Mouse (Mus musculus) B cell, adult 67 days (primary cell): ENCODE data around the gene Nosip. TPM values are rescaled to one million over a fixed set of nuclear protein-coding genes. Genes with fewer than 3 reads are reported as not detected.

ENCODE experiments used
- total RNA-seq, 2 experiments: library from RNA; stranded (reverse); gene quantifications; 4 replicates each; pipeline ENCODE4 v1.2.4; 2023

Nosip gene
- total RNA-seq = 10 to 100 TPM; 65.6 to 78.2 TPM

GRCm38 (mm10) chr7:45062239-45062835 is at the start of gene Nosip, which contains the start of gene Prrg2:
Gene Nosip (plus strand): TSS chr7:45062429.
Gene Prrg2 (minus strand): TSS chr7:45062677.

DNA sequence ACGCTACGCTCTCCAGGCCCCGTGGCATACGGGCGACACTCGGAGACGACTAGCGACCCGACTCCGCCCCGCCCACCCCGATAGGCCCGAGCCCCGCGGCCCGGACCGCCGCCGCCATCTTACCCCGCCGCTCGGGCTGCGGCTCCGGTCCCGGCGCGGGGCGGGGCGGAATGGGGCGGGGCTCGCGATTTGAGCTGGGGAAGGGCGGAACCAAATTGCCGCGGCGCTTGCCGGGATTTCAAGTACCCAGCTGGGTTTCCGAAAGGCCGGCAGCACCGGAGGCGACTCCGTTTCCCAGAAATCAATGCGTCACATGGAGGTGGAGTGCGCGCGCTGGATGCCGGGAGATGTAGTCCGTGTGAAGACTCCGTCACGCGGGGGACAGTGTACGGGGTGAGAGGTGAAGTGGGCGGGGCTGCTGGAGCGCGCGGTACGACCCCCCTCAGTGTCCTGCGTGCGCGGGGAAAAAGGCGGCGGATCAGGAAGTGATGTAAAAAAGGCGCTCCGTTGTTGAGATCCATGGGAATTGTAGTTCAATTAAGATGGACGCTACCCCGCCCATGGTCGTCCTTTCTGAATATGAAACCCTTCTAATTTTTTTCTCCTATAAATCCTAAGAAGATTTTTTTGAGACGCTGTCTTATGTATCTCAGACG is 46.1 kb upstream of the Nosip start, which contains the start of gene Scaf1:
Scaf1 (minus strand) TSS at position 407 of the 656 bp plus-strand sequence.

GRCm38 (mm10) chr7:45017242-45018061 is 44.8 kb upstream of the Nosip start, which contains the start of gene Rras:
Gene Rras (plus strand): TSS chr7:45017961.

DNA sequence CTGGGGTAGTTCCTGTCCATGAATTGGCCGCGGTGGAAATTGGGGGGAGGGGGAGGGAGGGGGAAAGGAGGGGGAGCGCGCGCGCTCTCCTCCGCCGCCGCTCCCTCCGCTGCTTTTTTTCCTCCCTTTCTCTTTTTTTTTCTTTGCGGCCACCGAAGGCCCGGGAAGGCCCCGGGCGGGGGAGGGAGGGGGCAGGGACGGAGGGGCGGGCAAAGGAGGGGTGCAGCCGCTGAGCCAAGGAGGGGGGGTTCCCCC is 9.4 kb upstream of the Nosip start, which contains the start of gene Prr12:
Prr12 (minus strand) TSS at position 20 of the 255 bp plus-strand sequence.

DNA sequence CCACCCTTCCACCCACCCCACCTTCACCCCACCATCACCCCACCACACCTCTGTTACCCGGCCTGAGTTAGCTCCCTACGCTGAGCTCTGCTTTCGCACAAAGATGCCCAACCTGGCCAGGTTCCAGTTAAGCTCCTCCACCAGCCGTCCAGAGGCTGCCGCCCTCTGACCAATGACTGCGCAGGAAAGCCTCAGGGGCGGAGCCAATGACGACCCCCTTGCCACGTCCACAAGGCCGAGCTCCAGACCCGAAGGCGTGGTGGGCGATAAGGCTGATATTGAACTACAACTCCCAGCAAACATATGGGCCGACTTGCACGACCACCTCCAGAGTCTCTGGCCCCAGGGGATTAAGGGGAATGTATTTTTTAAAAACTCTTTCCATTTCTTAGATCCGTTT is 29.8 kb downstream of the Nosip start, which contains the start of gene Rcn3:
Rcn3 (minus strand) TSS at position 174 of the 400 bp plus-strand sequence.

DNA sequence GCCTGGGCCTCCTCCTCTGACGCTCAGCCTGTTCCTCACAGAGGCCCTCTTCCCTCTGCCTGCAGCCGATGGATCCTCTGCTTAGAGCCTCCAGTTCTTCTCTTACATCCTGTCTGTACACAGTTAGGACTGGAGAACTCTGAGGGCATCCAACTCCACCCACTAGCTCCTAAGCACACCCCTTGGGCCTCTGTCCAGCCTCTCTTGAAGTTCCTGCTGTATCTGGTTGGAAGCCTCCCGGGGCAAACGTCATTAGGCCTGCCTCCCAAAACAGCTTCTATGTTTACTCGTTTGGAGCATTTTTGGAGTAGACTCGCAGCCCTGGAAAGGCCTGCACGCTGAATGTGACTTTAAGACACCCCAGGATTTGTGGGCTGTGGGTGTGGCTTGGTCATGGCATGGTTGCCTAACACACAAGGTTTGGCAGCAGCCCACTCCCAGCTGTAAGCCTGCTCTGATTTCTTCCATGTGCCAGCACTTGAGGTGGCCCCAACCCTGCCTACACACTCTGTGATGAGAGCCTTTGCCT is 41.5 kb downstream of the Nosip start, which contains the start of gene Fcgrt:
Fcgrt (minus strand) TSS at position 200 of the 529 bp plus-strand sequence.

DNA sequence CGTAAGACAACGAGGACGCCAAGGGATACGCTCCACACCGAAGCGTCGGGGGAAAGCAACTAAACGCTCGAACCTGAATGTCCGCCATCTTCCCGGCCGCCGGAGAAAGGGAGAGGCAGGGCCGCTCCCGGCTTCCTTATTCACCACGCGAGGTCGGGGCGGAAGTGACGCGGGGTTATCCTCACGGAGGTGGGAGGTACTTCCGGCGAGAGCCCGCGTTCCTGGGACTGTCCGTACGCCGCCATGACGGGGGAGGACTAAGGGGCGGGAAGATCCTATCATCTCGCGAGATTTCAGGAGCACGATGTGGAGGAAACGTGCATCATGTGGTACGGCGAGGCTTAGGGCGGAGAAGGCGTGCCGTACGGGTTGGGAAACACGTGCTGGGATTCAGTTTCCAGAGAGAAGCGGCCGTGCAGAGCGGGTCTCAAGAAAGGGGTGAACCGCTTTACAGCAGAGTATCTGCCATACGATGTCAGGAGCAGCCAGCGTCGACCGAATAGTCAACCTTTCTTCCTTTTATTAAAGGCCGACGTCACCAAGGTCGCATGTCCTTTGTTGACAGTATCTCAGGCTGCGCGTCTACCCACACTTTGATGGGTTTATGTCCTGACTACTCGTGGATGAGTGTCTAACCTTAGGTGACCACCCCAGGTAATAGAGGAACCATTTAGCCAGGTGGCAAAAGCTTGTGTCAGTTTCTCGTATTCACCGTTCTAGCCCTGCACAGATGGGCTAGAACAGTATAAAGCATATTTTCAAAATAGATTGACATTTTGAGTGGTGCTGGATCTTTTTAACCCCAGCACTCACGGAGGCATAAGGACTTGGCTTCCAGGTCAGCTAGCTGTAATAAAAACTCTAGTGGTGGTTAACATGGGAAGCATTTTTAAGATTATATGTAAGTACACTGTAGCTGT is 62.3 kb downstream of the Nosip start, which contains the start of gene Rps11:
Rps11 (minus strand) TSS at position 216 of the 920 bp plus-strand sequence.

Other genes with a start within 250 kb of the Nosip start
- 10 to 100 TPM; 53.1 to 61.7 TPM for gene Nup62, start 246.3 kb upstream of the Nosip start, total RNA-seq
- 100 to 1,000 TPM; 155 to 234 TPM for gene Il4i1, start 246.0 kb upstream of the Nosip start, total RNA-seq
- gene Atf5, start 245.8 kb upstream of the Nosip start, total RNA-seq = 1 to 10 TPM; 3.8 to 4.1 TPM
- 10 to 100 TPM; 47.4 to 54.3 TPM for gene Akt1s1, start 213.4 kb upstream of the Nosip start, total RNA-seq
- 100 to 1,000 TPM; 116 to 132 TPM for gene Tbc1d17, start 213.3 kb upstream of the Nosip start, total RNA-seq
- gene Pnkp, start 205.3 kb upstream of the Nosip start, total RNA-seq = 10 to 100 TPM; 75.0 to 80.9 TPM
- gene Ptov1, start 192.6 kb upstream of the Nosip start, total RNA-seq = 10 to 100 TPM; 14.0 to 23.5 TPM
- gene Med25, start 169.7 kb upstream of the Nosip start, total RNA-seq = 10 to 100 TPM; 67.9 to 78.3 TPM
- 10 to 100 TPM; 31.4 to 50.1 TPM for gene Fuz, start 166.3 kb upstream of the Nosip start, total RNA-seq
- 100 to 1,000 TPM in 1 of 2 experiments, 10 to 100 TPM in 1; 92.5 to 101 TPM for gene Ap2a1, start 132.9 kb upstream of the Nosip start, total RNA-seq
- not detected for gene Tsks, start 119.2 kb upstream of the Nosip start, total RNA-seq
- not detected for gene Cpt1c, start 87.6 kb upstream of the Nosip start, total RNA-seq
- 100 to 1,000 TPM; 154 to 155 TPM for gene Prmt1, start 75.9 kb upstream of the Nosip start, total RNA-seq
- gene Irf3, start 64.8 kb upstream of the Nosip start, total RNA-seq = 100 to 1,000 TPM; 195 TPM
- 10 to 100 TPM; 35.3 to 36.9 TPM for gene Bcl2l12, start 63.7 kb upstream of the Nosip start, total RNA-seq
- 100 to 1,000 TPM; 100 to 104 TPM for gene Scaf1, start 46.1 kb upstream of the Nosip start, total RNA-seq
- 10 to 100 TPM; 20.1 to 20.2 TPM for gene Rras, start 44.5 kb upstream of the Nosip start, total RNA-seq
- gene Prr12, start 9.5 kb upstream of the Nosip start, total RNA-seq = 10 to 100 TPM; 77.6 to 78.0 TPM
- gene Prrg2, start 248 bp downstream of the Nosip start, total RNA-seq = 1 to 10 TPM; 2.9 to 3.9 TPM
- 1 to 10 TPM; 3.6 to 6.8 TPM for gene Rcn3, start 29.8 kb downstream of the Nosip start, total RNA-seq
- gene Fcgrt, start 41.4 kb downstream of the Nosip start, total RNA-seq = 10 to 100 TPM; 29.9 to 39.6 TPM
- gene Rps11, start 62.0 kb downstream of the Nosip start, total RNA-seq = 1,000 to 10,000 TPM; 2,440 to 2,508 TPM
- gene Rpl13a, start 66.3 kb downstream of the Nosip start, total RNA-seq = 1,000 to 10,000 TPM; 4,339 to 4,395 TPM
- not detected for gene Gm45713, start 73.8 kb downstream of the Nosip start, total RNA-seq
- 10 to 100 TPM; 77.8 to 83.8 TPM for gene Flt3l, start 74.0 kb downstream of the Nosip start, total RNA-seq
- 10 to 100 TPM; 40.5 to 51.7 TPM for gene Pih1d1, start 91.9 kb downstream of the Nosip start, total RNA-seq
- gene Aldh16a1, start 92.2 kb downstream of the Nosip start, total RNA-seq = 100 to 1,000 TPM; 128 to 137 TPM
- gene Slc17a7, start 101.5 kb downstream of the Nosip start, total RNA-seq = not detected
- not detected for gene Gfy, start 117.1 kb downstream of the Nosip start, total RNA-seq
- not detected for gene Pth2, start 118.6 kb downstream of the Nosip start, total RNA-seq
- gene Ccdc155, start 142.5 kb downstream of the Nosip start, total RNA-seq = 1 to 10 TPM in 1 of 2 experiments, under 1 TPM in 1; 0.46 to 1.1 TPM
- gene Dkkl1, start 149.7 kb downstream of the Nosip start, total RNA-seq = 1 to 10 TPM in 1 of 2 experiments, under 1 TPM in 1; 0.83 to 2.3 TPM
- not detected for gene Tead2, start 153.3 kb downstream of the Nosip start, total RNA-seq
- gene Cd37, start 176.7 kb downstream of the Nosip start, total RNA-seq = 1,000 to 10,000 TPM; 1,836 to 1,886 TPM
- not detected for gene Slc6a16, start 178.7 kb downstream of the Nosip start, total RNA-seq
- gene Slc6a21, start 215.1 kb downstream of the Nosip start, total RNA-seq = 1 to 10 TPM; 1.1 to 1.9 TPM